Mouse (Mus musculus) forebrain, postnatal 0 days (tissue): ENCODE data around the gene Fam84b. TPM values are rescaled to one million over a fixed set of nuclear protein-coding genes. Genes with fewer than 3 reads are reported as not detected.
A peak's percentile ranks its signal among the peaks of the same experiment; 100 is the strongest.

Source experiments
- ATAC-seq: fragments of 200-750 bp; cut with Nextera tagmentation; 2 replicates; pipeline ENCODE4 v1.8.0; 2017; ENCODE audit warnings: mild to moderate bottlenecking, moderate library complexity
- DNase-seq: peaks from one replicate; pipeline ENCODE4 v3.0.0-alpha.2; 2015
- H3K27ac ChIP-seq: fragments of 300-500 bp; sonication (generic); 2 replicates; pipeline ENCODE4 v1.5.1; 2014; ENCODE audit warnings: low read depth, mild to moderate bottlenecking, antibody characterized with exemption, low read length, moderate library complexity, mixed read lengths
- H3K27me3 ChIP-seq: fragments of 300-500 bp; sonication (generic); 2 replicates; pipeline ENCODE4 v1.6.1; 2014; ENCODE audit warnings: mild to moderate bottlenecking, low read length, mixed read lengths; ENCODE audit not compliant: insufficient read depth
- H3K36me3 ChIP-seq: fragments of 300-500 bp; sonication (generic); 2 replicates; pipeline ENCODE4 v1.6.1; 2014; ENCODE audit warnings: mild to moderate bottlenecking, moderate library complexity; ENCODE audit not compliant: insufficient read depth
- H3K4me1 ChIP-seq: fragments of 300-500 bp; sonication (generic); 2 replicates; pipeline ENCODE4 v1.6.1; 2014; ENCODE audit warnings: antibody characterized with exemption; ENCODE audit not compliant: insufficient read depth
- H3K4me2 ChIP-seq: fragments of 300-500 bp; sonication (generic); 2 replicates; pipeline ENCODE4 v1.6.1; 2014; ENCODE audit warnings: low read depth, mild to moderate bottlenecking, moderate library complexity
- H3K4me3 ChIP-seq: fragments of 300-500 bp; sonication (generic); 2 replicates; pipeline ENCODE4 v1.5.1; 2014; ENCODE audit warnings: low read depth, low read length, mixed read lengths
- H3K9ac ChIP-seq: fragments of 300-500 bp; sonication (generic); 2 replicates; pipeline ENCODE4 v1.6.1; 2014; ENCODE audit warnings: mild to moderate bottlenecking
- H3K9me3 ChIP-seq: fragments of 300-500 bp; sonication (generic); 2 replicates; pipeline ENCODE4 v1.6.1; 2016; ENCODE audit warnings: low read length
- CTCF ChIP-seq: sonication (generic); IDR thresholded peaks from 2 replicates; pipeline ENCODE4 v1.5.1; 2016; ENCODE audit warnings: antibody characterized with exemption, control low read depth, low read depth
- WGBS: fragments of 180-500 bp; shearing (Covaris S2); extraction: QIAGEN DNeasy Blood & Tissue Kit; methylation state at CpG from one replicate; pipeline ENCODE4 v1.1.7; 2014; 5-methylcytosine and 5-hydroxymethylcytosine counted together
- polyA plus RNA-seq: library from polyadenylated mRNA; unstranded; fragments of >200 nt; fragmentation: Nextera tagmentation; extraction: Ambion mirVana; gene quantifications from 2 replicates; pipeline ENCODE4 v1.2.1, GENCODE M21; 2015
- total RNA-seq: library from RNA; depleted of rRNA; stranded (reverse); fragments of >200 nt; gene quantifications from 2 replicates; pipeline ENCODE4 v1.2.3, GENCODE M21; 2014

The Fam84b gene
- total and polyA plus RNA-seq, 2 experiments from 2014 or later, result 6.4 to 15.8 TPM

- no peak overlapping the region for H3K27ac ChIP-seq
- H3K9me3 ChIP-seq, result no peaks in the 10 kb centered on the region
- no peak overlapping the region for H3K9ac ChIP-seq
- ATAC-seq (no peak), DNase-seq (no peak)
- H3K4me2 ChIP-seq, result no peak overlapping the region
- no peak overlapping the region for H3K4me3 ChIP-seq
- H3K4me1 ChIP-seq, result no peaks in the 10 kb centered on the region
- no peaks in the 10 kb centered on the region for H3K36me3 ChIP-seq
- H3K27me3 ChIP-seq, result no peaks in the 10 kb centered on the region
- TF ChIP-seq CTCF, result no peak
These were observed 21.0 kb downstream of the Fam84b start for GRCm38 (mm10) chr15:60832586-60832985.

GRCm38 (mm10) chr15:60826226-60826625, 27.4 kb downstream of the Fam84b start:
- Histone ChIP-seq H3K9me3 (no peaks in the 10 kb centered on the region), H3K36me3 (no peaks in the 10 kb centered on the region), H3K27me3 (no peaks in the 10 kb centered on the region), H3K27ac (no peak overlapping the region), H3K4me3 (no peak overlapping the region), H3K4me2 (no peak overlapping the region), H3K4me1 (peaks cover 5% of the 10 kb centered on the region; the same call in 1 of the 2 replicates), H3K9ac (no peak overlapping the region)
- no peak for TF ChIP-seq CTCF
- WGBS, result 70% methylated on average over 1 of the region's 1 CpGs
- DNase-seq, result no peak
- no peak for ATAC-seq

- H3K4me2 ChIP-seq, result peak overlapping the region; percentile 94
- peak overlapping the region; percentile 83 for H3K27ac ChIP-seq
- ATAC-seq, result peak; percentile 91
- H3K4me1 ChIP-seq, result peaks cover 5% of the 10 kb centered on the region; the same call in 1 of the 2 replicates
- no peaks in the 10 kb centered on the region for H3K27me3 ChIP-seq
- H3K9me3 ChIP-seq, result no peaks in the 10 kb centered on the region
- peak overlapping the region; percentile 63 for H3K4me3 ChIP-seq
- WGBS, result 2% methylated on average over 32 of the region's 32 CpGs
- no peaks in the 10 kb centered on the region for H3K36me3 ChIP-seq
- H3K9ac ChIP-seq, result peak overlapping the region; percentile 63
- peak; percentile 63 for TF ChIP-seq CTCF
- peak; percentile 90 for DNase-seq
These were observed 28.8 kb downstream of the Fam84b start for GRCm38 (mm10) chr15:60824751-60825227.

- peak; percentile 39 for DNase-seq
- H3K27ac ChIP-seq, result peak overlapping the region; percentile 83
- TF ChIP-seq CTCF, result no peak
- peak overlapping the region; percentile 94 for H3K4me2 ChIP-seq
- H3K4me1 ChIP-seq, result peaks cover 5% of the 10 kb centered on the region; the same call in 1 of the 2 replicates
- H3K9me3 ChIP-seq, result no peaks in the 10 kb centered on the region
- H3K27me3 ChIP-seq, result no peaks in the 10 kb centered on the region
- H3K9ac ChIP-seq, result peak overlapping the region; percentile 63
- ATAC-seq, result no peak
- H3K36me3 ChIP-seq, result no peaks in the 10 kb centered on the region
- WGBS, result 2% methylated on average over 45 of the region's 45 CpGs
- peak overlapping the region; percentile 63 for H3K4me3 ChIP-seq
These were observed 29.5 kb downstream of the Fam84b start for GRCm38 (mm10) chr15:60823870-60824709.

- Histone ChIP-seq H3K4me1 (peaks cover 5% of the 10 kb centered on the region; the same call in 1 of the 2 replicates), H3K4me3 (peak overlapping the region; percentile 63), H3K9me3 (no peaks in the 10 kb centered on the region), H3K36me3 (no peaks in the 10 kb centered on the region), H3K9ac (peak overlapping the region; percentile 63), H3K27me3 (no peaks in the 10 kb centered on the region), H3K27ac (peak overlapping the region; percentile 83), H3K4me2 (peak overlapping the region; percentile 94)
- no peak for TF ChIP-seq CTCF
- under 1% methylated on average over 24 of the region's 24 CpGs for WGBS
- no peak for ATAC-seq
- DNase-seq, result no peak
These were observed 30.0 kb downstream of the Fam84b start for GRCm38 (mm10) chr15:60823620-60823869.

- peak; percentile 89 for DNase-seq
- TF ChIP-seq CTCF, result peak; percentile 79
- H3K9me3 ChIP-seq, result no peaks in the 10 kb centered on the region
- peak overlapping the region; percentile 83 for H3K27ac ChIP-seq
- ATAC-seq, result peak; percentile 71
- H3K9ac ChIP-seq, result peak overlapping the region; percentile 63
- peaks cover 5% of the 10 kb centered on the region; the same call in 1 of the 2 replicates for H3K4me1 ChIP-seq
- WGBS, result 2% methylated on average over 68 of the region's 68 CpGs
- H3K36me3 ChIP-seq, result no peaks in the 10 kb centered on the region
- H3K4me3 ChIP-seq, result peak overlapping the region; percentile 63
- peak overlapping the region; percentile 94 for H3K4me2 ChIP-seq
- H3K27me3 ChIP-seq, result no peaks in the 10 kb centered on the region
These were observed 30.6 kb downstream of the Fam84b start for GRCm38 (mm10) chr15:60822803-60823619.
